ENCODE assay signal across 7 mouse cellular contexts in genomic region chr1:39478896-39479200, GRCm38 (mm10). TPM values are rescaled to one million over a fixed set of nuclear protein-coding genes. Genes with fewer than 3 reads are reported as not detected.
DNase-seq lines count a peak whose midpoint lies in the region; ATAC-seq lines count a peak whose summit lies in the region.

No protein-coding gene starts in this region.

- H3K4me2 ChIP-seq in neural tube, embryonic 11.5 days (ENCODE audit: low read depth), result peak overlapping the region; percentile 98
- peak overlapping the region; percentile 99 for H3K4me2 ChIP-seq in forebrain, embryonic 14.5 days (ENCODE audit: low read length)
- H3K4me2 ChIP-seq in liver, embryonic 11.5 days, result peak overlapping the region; percentile 99
- peak overlapping the region; percentile 94 for H3K4me2 ChIP-seq in stomach, embryonic 15.5 days

- 5% methylated on average over 10 of the region's 10 CpGs for WGBS in neural tube, embryonic 11.5 days
- 4% methylated on average over 10 of the region's 10 CpGs for WGBS in forebrain, embryonic 14.5 days
- WGBS in liver, embryonic 11.5 days, result 6% methylated on average over 10 of the region's 10 CpGs
- WGBS in stomach, embryonic 15.5 days, result 3% methylated on average over 10 of the region's 10 CpGs

- no peaks in the 10 kb centered on the region; the same call in 1 of the 2 replicates for H3K27me3 ChIP-seq in neural tube, embryonic 11.5 days (ENCODE audit: control insufficient read depth, insufficient read depth, low read length)
- H3K27me3 ChIP-seq in forebrain, embryonic 14.5 days (replicated peaks; ENCODE audit: control insufficient read depth, insufficient read depth, low read length), result no peaks in the 10 kb centered on the region
- H3K27me3 ChIP-seq in liver, embryonic 11.5 days (replicated peaks; ENCODE audit: control insufficient read depth, insufficient read depth, low read length), result no peaks in the 10 kb centered on the region; the same call in 1 of the 2 replicates
- H3K27me3 ChIP-seq in stomach, embryonic 15.5 days (replicated peaks), result no peaks in the 10 kb centered on the region

- H3K4me1 ChIP-seq in neural tube, embryonic 11.5 days (ENCODE audit: control insufficient read depth, insufficient read depth, low read length), result peaks cover 5% of the 10 kb centered on the region; the same call in 1 of the 2 replicates
- peaks cover 8% of the 10 kb centered on the region; the same call in 1 of the 2 replicates for H3K4me1 ChIP-seq in forebrain, embryonic 14.5 days (ENCODE audit: control insufficient read depth, insufficient read depth, low read length)
- peaks cover 29% of the 10 kb centered on the region for H3K4me1 ChIP-seq in liver, embryonic 11.5 days (replicated peaks; ENCODE audit: control insufficient read depth, insufficient read depth, low read length)
- H3K4me1 ChIP-seq in stomach, embryonic 15.5 days, result peaks cover 10% of the 10 kb centered on the region; the same call in 1 of the 2 replicates

- no peaks in the 10 kb centered on the region for H3K9me3 ChIP-seq in neural tube, embryonic 11.5 days (ENCODE audit: control insufficient read depth, low read length)
- H3K9me3 ChIP-seq in forebrain, embryonic 14.5 days (replicated peaks; ENCODE audit: control insufficient read depth, low read length), result no peaks in the 10 kb centered on the region
- H3K9me3 ChIP-seq in liver, embryonic 11.5 days (ENCODE audit: control insufficient read depth, low read length), result no peaks in the 10 kb centered on the region
- H3K9me3 ChIP-seq in stomach, embryonic 15.5 days, result no peaks in the 10 kb centered on the region

- peak overlapping the region; percentile 8; the same call in 1 of the 2 replicates for H3K9ac ChIP-seq in neural tube, embryonic 11.5 days (ENCODE audit: low read length)
- peak overlapping the region; percentile 82 for H3K9ac ChIP-seq in forebrain, embryonic 14.5 days (ENCODE audit: low read length)
- peak overlapping the region; percentile 84 for H3K9ac ChIP-seq in liver, embryonic 11.5 days (ENCODE audit: low read depth, low read length)
- no peak overlapping the region for H3K9ac ChIP-seq in stomach, embryonic 15.5 days

- no peaks in the 10 kb centered on the region for H3K36me3 ChIP-seq in neural tube, embryonic 11.5 days (ENCODE audit: control insufficient read depth, insufficient read depth, low read length)
- H3K36me3 ChIP-seq in forebrain, embryonic 14.5 days (ENCODE audit: control insufficient read depth, insufficient read depth, low read length), result no peaks in the 10 kb centered on the region
- H3K36me3 ChIP-seq in liver, embryonic 11.5 days (ENCODE audit: control insufficient read depth, insufficient read depth, low read length), result no peaks in the 10 kb centered on the region
- no peaks in the 10 kb centered on the region for H3K36me3 ChIP-seq in stomach, embryonic 15.5 days

- no peak for DNase-seq in neural tube, embryonic 11.5 days (ENCODE audit: low spot score)
- DNase-seq in neural tube, embryonic 10.5 days (ENCODE audit: extremely low spot score, low spot score), result no peak
- DNase-seq in forebrain, embryonic 14.5 days (ENCODE audit: low spot score), result no peak
- DNase-seq in liver, embryonic 11.5 days (ENCODE audit: low spot score), result no peak
- DNase-seq in MN1 (ENCODE audit: low spot score), result no peak
- no peak for DNase-seq in adrenal gland, postnatal 14 days

- ATAC-seq in neural tube, embryonic 11.5 days (ENCODE audit: insufficient read depth, low FRiP score, low TSS enrichment), result no peak; the same call in 1 of the 2 replicates
- no peak for ATAC-seq in forebrain, embryonic 14.5 days
- ATAC-seq in liver, embryonic 11.5 days (replicated peaks; ENCODE audit: low FRiP score), result peak; percentile 35
- no peak for ATAC-seq in stomach, embryonic 15.5 days (ENCODE audit: insufficient read depth, low FRiP score, low read depth)

- H3K4me3 ChIP-seq in neural tube, embryonic 11.5 days (ENCODE audit: low read depth, low read length), result peak overlapping the region; percentile 52
- peak overlapping the region; percentile 79 for H3K4me3 ChIP-seq in forebrain, embryonic 14.5 days (ENCODE audit: low read depth, low read length)
- H3K4me3 ChIP-seq in liver, embryonic 11.5 days (ENCODE audit: low read depth, low read length), result peak overlapping the region; percentile 68
- peak overlapping the region; percentile 80 for H3K4me3 ChIP-seq in stomach, embryonic 15.5 days (replicated peaks)

- H3K27ac ChIP-seq in neural tube, embryonic 11.5 days (ENCODE audit: low read depth, low read length), result no peak overlapping the region
- H3K27ac ChIP-seq in forebrain, embryonic 14.5 days (ENCODE audit: low read depth, low read length), result 0 out of 2 replicates have a peak overlapping the region, but pooled peaks have one; percentile 24
- no peak overlapping the region for H3K27ac ChIP-seq in liver, embryonic 11.5 days (ENCODE audit: low read depth, low read length)
- peak overlapping the region; percentile 83 for H3K27ac ChIP-seq in stomach, embryonic 15.5 days

RNA-seq across cellular contexts. Expression of gene Tbc1d8, which starts 0.3 kb away (rescaled TPM):
- polyA plus RNA-seq in neural tube, embryonic 11.5 days (2014; fragmentation: Nextera tagmentation; extraction: Ambion mirVana), result 6.4 and 7.3 TPM in 2 replicates
- 4.7 and 7.3 TPM in 2 replicates for polyA plus RNA-seq in forebrain, embryonic 14.5 days (2014; fragmentation: Nextera tagmentation; extraction: Ambion mirVana)
- polyA plus RNA-seq in liver, embryonic 11.5 days (2014; fragmentation: Nextera tagmentation; extraction: Ambion mirVana), result 6.7 and 9.3 TPM in 2 replicates
- 11.7 and 12.5 TPM in 2 replicates for polyA plus RNA-seq in stomach, embryonic 15.5 days (2015; fragmentation: Nextera tagmentation; extraction: Ambion mirVana)
- 9.3 and 10.6 TPM in 2 replicates for total RNA-seq in adrenal gland, postnatal 14 days (2021)

RNA-seq across cellular contexts. Expression of gene Cnot11, which starts 55.9 kb away (rescaled TPM):
- polyA plus RNA-seq in neural tube, embryonic 11.5 days (2014; fragmentation: Nextera tagmentation; extraction: Ambion mirVana), result 29.9 and 33.5 TPM in 2 replicates
- polyA plus RNA-seq in forebrain, embryonic 14.5 days (2014; fragmentation: Nextera tagmentation; extraction: Ambion mirVana), result 19.7 and 19.8 TPM in 2 replicates
- 24.3 and 26.3 TPM in 2 replicates for polyA plus RNA-seq in liver, embryonic 11.5 days (2014; fragmentation: Nextera tagmentation; extraction: Ambion mirVana)
- 20.3 and 22.3 TPM in 2 replicates for polyA plus RNA-seq in stomach, embryonic 15.5 days (2015; fragmentation: Nextera tagmentation; extraction: Ambion mirVana)
- total RNA-seq in adrenal gland, postnatal 14 days (2021), result 17.4 and 20.4 TPM in 2 replicates

Comparison
In these comparisons a context has a peak if more than half of its experiments do, and no peak if none do; other contexts are left out.
1. H3K27ac ChIP-seq: peak in forebrain, embryonic 14.5 days (single experiment) and stomach, embryonic 15.5 days (single experiment); none in neural tube, embryonic 11.5 days (single experiment) and liver, embryonic 11.5 days (single experiment).
2. Peak in every context shown above with its lines, with median percentiles within 50 percentile points of each other: H3K4me2 ChIP-seq and H3K4me3 ChIP-seq.